Mouse (Mus musculus) right cerebral cortex, postnatal 10 days (tissue): Measurements from ENCODE around the gene Scd4.

Experiments
- DNase-seq, 2 experiments: peaks; one replicate each; pipeline ENCODE4 v3.0.0; 2021; ENCODE audit warnings: low spot score in 2 of 2

Gene Scd4

DNA sequence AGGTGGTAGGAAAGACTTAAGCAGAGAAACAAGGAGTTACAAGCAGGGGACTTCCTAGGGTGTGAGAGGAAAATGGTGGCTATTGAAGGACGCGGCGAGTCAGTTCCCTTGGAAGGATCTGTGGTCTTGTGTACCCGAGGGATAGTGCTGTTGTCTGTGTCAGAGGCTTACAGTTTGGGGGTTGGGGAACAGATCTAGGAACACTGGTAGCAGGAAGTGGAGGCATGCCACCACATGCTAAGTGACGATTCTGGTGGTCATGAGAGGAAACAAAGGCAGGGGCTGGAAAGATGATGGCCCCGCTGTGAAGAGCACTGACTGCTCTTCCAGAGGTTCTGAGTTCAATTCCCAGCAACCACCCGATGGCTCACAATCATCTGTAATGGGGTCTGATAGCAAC lies 32.4 kb upstream of the Scd4 start:
- peak in 1 of 2 experiments; percentile 25 for DNase-seq

DNA sequence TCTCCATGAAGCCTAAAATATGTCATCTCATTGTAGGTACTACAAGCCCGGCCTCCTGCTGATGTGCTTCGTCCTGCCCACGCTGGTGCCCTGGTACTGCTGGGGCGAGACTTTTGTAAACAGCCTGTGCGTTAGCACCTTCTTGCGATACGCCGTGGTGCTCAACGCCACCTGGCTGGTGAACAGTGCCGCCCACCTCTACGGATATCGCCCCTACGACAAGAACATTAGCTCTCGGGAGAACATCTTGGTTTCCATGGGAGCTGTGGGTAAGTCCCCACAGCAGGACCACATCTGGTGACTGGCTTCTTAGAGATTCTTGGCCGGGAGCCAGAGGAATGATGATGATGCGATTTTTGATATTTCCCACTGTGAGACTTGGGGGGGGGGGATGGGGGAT lies 31.7 kb upstream of the Scd4 start:
- DNase-seq = peak in 1 of 2 experiments; percentile 53

DNA sequence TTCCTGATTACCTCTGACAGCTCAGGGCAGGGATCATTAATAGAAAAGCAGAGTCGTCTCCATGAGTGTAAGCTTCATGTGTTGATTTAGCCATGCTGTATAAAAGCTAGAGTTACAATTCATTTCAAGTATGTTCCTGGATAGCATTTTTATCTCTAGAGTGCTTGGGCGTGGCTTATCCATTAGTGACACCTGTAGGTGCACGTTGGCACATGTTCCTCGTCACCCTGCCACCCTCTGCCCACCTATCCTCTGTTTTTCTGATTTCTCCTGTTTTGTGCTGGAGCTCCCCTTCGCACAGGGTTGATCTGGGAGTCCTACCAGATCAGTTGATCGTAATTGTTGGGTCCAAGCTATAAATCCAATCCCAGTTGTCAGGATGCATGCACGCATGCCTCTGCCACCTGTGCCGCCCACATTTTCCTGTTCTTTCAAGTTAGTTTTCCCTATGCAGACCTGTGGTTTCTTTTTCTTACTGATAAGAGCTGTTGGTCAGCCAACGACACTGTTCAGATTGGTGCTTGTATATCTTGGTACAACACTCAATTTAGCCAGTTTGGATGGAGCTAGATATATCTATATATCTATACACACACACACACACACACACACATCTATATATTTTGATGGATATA lies 31.1 kb upstream of the Scd4 start:
- DNase-seq = peak in 1 of 2 experiments; percentile 20

DNA sequence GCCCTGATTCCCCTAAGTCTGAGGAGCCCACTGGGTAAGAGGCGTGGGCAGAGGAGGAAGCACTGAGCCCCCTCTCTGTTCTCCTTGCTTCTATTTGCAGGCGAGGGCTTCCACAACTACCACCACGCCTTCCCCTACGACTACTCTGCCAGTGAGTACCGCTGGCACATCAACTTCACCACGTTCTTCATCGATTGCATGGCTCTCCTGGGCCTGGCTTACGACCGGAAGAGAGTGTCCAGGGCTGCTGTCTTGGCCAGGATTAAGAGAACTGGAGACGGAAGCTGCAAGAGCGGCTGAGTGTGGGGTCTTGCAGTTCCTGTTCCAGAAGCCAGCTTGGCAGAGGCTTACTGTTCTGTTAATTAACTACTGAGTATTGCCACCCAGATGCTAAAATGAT lies 30.0 kb upstream of the Scd4 start:
- peak; percentile 60 to 68 for DNase-seq

DNA sequence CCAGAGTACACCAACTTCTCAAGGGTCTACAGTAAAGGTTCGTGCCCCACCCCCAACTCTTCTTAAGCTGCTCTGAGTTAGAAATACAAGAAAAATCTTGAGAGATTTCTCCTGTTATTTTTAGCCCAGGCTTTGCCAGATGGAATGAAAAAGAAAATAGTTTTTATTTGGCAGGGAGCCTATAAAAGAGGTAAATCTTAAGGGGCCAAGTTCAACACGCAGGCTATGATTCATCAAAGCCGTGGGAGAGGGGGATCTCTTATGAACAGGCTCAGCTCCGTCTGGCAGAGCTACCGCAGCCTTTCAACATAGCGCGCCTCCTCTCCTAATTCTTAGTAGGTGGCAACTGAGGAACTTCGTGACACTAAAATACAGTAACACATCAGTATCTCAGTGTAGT lies 29.4 kb upstream of the Scd4 start:
- peak in 1 of 2 experiments; percentile 63 for DNase-seq

DNA sequence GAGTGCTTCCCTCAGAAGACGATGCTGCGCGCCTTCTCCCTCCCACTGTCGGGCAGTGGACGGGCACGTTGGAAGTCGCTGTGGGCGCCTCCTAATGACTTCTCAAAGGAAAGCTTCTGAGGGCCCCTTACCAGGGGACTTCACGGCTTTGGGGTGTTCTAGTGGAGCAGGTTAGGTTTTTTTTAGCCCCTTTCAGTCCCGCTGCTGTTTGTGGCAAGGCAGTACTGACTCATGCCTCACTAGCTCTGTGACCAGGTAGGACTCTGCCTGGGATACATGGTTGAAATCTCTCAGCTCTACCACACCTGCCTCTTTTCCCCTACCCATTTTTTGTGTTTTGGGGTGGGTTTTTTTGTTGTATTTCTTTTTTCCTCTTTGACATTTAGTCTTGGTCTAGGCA lies 28.5 kb upstream of the Scd4 start:
- peak in 1 of 2 experiments; percentile 27 for DNase-seq

DNA sequence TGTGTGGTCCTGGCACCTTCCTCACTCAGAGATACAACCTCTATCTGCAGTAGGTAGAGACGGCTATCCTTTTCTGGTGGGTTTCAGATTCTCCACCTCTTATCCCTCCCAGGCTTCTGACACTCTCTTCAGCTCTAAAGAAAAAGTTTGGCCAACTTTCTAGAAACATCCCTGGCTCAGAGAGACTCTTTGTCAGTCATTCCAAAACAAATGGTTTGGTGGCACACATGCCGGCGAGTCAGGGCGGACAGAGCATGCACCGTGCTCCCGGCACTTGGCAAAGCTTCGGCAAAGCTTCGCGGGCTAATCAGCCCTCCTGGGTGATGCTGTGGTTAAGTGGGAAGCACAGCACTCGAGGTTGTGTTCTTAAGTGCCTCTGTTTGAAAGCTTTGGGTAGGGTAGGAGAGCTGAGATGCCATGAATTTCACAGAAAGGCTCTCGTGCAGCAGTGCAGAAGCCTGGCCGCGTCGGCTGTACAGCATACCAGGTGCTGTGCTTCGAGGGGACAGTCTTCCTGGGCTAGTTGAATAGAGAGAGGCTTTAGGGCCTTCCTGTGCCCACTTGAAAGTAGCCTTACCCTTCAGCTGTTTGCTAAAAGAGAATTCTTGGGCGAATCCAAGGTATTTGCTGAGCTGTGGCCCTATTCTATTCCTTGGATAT lies 27.9 kb upstream of the Scd4 start:
- DNase-seq = peak in 1 of 2 experiments; percentile 24

DNA sequence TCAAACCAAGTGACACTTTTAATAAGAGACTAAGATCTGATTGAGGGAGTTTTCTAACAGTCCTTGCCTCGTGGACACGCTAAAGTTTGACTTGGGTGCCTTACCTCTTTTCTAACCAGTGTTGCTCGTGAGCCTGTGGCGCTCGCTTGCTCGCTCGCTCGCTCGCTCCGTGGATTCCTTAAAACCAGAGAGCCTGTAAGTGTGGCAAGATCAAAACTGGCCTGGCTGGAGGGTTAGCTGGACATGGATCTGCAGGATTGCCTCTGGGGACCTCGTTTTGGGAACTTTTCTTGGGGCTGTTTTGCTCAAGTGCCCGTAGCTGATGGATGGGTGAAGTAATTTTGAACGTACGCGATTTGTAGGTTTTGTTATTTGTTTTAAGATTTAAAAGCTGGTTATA lies 27.2 kb upstream of the Scd4 start:
- peak in 1 of 2 experiments; percentile 19 for DNase-seq

DNA sequence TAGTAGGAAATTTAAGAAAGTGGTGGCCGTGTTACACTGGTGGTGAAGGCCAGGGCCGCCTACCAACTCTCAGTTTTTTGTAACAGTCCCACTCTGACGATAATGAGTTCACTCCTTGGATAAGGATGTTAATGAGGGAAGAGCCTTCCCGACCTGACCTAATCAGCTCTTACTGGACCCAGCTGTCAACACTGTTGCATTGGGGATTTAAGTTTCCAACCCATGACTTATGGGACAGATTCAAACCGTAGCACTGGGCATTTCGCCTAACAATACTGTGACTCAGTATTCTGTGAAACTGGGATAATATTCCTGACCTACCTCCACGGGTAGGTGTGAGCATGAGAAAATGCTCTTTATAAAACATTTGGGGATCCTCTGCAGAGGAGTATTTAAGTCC lies 26.7 kb upstream of the Scd4 start:
- peak in 1 of 2 experiments; percentile 23 for DNase-seq

DNA sequence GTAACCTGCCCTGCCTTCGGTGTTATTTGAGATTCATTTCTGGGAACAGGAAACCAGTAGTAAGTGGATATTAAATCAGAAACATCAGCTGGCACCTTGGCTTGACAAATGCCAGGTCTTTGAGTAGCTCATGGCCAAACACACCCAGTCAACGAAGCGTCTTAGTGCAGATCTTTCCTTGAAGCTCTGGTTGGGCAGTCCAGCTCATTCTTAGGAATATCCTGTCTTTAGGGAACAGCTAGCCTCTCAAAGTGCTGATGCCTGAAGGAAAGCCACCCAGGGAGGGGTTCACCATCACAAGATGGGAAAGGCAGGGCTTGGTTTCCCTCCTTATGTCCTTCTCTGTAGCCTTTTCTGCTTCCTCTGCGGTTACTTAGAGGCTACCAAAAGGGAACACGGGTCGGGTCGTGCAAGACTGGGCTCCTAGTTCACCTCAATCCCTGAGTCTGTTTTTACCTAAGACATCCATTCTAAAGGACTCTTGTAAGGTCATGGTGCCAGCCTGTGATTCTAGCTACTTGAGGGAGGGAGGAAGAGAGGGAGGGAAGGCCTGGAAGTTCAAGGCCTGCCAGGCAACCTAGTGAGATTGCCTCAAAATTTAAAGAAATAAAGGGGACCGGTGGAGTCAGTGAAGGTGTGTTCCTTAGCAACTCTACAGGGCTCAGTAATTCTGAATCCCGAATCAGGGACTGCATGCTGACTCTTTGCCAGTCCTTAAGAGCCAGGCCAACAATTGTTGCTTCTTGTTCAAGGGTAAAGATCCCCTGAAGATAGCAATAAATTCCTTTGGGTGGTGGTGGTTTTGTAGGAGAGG lies 25.6 kb upstream of the Scd4 start:
- DNase-seq = peak in 1 of 2 experiments; percentile 19

DNA sequence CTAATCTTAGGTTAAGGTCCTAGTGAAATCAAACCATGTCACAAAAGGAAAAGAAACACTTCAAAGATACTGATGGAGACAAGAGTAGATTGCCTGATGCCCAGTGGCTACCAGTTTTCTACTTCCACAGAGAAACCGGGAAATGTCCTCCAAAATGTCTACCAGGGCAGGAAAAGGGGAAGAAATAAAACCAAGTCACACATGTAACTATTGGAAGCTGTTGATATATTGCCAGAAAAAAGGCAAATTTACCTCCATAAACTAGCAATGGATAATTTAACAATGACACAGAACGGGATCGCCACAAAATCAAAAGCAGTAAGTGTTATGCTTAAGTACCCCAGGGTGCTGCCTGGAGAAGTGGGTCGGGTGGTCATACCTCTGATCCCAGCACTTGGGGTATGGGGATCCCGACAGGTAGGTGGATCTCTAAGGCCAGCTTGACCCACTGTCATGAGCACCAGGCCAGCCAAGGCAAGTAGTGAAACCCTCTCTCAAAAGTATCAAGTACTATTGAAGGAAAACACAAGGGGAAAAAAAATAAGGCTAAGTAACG lies 24.9 kb upstream of the Scd4 start:
- DNase-seq = peak in 1 of 2 experiments; percentile 24

DNA sequence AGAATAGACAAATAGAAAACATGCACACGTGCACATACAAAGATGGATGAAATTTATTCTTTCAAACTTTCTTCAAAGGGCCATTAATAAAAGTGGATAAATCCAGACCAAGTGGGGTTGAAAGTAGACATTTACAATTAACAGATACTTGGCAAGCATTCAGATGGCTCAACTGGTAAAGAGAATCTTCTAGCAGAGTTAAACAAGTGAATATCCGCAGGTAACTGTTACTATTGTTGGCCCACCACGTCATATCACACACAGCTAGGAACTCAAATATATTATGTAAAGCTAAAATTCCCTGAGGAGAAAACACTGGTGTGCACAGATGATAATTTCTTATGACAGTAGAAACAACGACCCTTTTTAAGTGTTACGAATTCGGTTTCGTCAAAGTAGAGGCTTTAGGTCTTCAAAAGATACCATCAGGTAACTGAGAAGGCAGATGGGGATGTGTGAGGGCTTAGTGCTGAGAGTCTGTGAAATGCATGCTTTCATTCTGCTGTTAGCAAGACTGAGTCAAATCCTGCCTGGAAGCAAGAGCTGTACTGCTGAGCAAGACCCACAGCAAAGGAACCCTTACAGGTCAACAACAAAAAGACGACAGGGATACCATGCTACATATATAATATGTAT lies 24.2 kb upstream of the Scd4 start:
- DNase-seq = peak in 1 of 2 experiments; percentile 19

DNA sequence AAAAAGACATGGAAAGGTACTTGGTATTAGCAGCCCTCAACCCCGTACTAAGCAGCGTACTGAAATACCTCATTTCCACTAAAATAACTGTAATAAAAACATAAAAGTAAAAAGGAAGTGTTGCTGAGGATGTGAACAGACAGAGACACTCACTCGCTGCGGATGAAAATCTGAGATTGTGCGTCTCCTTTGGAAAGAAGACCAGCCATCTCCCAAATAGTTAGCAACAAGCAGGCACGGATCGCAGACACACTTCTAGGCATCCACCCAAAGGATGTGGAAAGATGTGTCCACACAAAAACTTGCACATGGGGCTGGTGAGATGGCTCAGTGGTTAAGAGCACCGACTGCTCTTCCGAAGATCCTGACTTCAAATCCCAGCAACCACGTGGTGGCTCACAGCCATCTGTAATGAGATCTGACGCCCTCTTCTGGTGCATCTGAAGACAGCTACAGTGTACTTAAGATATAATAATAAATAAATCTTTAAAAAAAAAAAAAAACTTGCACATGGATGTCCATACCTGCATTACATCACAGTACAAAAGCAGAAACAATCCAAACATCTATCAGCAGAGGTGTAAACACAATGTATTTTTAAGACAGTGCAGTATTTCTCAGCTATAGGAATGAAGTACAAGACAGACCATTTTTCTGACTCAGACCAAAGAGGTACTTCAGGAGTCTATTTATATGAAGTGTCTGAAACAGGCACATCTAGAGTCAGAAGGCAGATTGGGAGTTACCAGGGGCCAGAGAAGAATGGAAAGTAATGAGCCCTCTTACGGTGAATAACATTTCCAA lies 23.3 kb upstream of the Scd4 start:
- DNase-seq = peak in 1 of 2 experiments; percentile 24

DNA sequence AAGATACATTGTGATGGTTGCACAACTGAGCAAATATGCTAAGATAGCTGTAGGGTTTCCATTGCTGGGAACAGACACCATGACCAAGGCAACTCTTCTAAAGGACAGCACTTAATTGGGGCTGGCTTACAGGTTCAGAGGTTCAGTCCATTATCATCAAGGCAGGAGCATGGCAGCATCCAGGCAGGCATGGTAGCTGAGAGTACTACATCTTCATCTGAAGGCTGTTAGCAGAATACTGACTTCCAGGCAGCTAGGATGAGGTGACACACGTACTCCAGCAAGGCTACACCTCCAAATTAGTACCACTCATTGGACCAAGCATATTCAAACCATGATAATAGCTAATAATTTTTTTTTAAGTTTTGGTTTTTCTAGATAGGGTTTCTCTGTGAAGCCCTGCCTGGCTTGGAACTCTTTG lies 22.7 kb upstream of the Scd4 start:
- peak in 1 of 2 experiments; percentile 12 for DNase-seq

DNA sequence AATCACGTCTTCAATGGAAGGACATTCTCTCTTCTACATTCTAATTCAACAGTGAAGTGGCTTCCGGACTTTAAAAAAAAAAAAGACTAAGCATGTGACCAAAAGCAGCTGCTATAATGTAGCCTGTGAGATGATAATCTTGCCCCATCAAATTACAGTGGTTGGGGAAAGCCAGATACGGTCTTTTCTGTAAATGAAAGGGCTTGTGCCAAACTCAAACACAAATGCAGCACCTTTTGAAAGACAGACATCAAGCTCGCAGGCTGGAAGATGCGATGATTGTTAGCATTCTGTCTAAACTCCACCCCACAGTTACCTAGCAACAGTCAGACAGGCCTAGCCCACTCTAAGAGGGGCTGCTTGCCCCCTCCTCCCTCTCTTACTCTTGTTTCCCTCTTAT lies 22.1 kb upstream of the Scd4 start:
- DNase-seq = no peak

DNA sequence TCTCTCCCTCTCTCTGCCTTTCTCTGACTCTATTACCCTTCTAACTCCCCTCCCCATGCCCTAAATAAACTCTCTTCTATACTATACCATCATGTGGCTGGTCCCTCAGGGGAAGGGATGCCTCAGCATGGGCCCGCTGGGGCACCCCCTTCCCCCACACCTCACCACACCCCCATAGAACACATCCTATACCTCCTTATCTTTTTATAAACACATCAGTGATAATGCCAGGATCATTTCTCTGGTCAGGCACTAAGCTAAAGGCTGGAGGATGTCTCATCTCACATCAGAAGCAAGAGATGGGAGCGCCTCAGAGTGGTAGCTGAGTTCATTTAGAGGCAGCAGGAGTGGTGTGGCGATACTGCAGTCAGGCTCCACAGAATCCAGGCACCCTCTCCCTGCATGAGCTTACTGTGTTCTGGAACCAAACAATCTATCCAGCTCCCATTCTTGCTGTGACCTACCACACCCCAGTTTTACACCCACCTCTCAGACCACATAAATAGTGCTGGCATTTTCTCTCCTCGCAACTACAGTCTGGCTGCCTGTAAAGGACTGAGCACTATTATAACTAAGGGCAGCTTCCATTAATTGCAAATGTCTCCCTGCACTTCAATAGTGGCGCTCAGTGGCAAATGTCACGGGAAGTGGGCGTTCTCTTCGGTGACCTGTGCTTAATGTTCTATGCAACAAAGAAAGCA lies 21.4 kb upstream of the Scd4 start:
- peak in 1 of 2 experiments; percentile 18 for DNase-seq

DNA sequence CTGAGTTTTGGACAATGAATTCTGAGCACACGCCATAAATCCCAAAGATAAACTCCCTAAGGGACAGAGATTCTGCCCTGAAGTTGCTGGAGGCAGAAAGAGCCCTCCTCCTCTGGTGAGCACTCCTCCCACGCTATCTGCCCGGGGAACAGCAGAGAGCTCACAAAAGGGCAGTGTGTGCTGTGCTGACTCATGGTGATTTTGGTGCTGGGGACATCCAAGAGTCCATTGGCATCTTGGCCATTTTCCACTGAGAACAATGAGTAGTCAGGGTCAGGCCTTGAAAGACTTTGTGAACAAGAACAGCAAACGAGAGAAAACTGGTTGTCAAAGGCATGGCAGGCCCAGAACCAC lies 20.9 kb upstream of the Scd4 start:
- DNase-seq = peak in 1 of 2 experiments; percentile 52

DNA sequence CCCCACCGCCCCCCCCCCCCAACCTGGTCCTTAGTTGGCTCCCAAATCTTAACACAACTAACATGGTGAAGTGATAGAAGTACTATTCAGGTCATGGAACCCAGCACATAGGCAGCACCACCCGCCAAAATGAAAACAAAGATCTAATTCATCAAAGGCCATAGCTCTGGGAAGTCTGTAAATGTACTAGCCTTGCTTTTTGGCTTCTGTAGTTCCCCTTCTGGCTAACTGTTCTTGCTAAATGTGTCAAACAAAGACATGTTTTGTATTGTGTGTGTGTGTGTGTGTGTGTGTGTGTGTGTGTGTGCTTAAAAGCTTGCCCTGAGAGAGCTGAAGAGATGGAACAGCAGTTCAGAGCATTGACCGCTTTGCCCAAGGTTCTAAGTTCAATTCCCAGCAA lies 19.8 kb upstream of the Scd4 start:
- peak in 1 of 2 experiments; percentile 22 for DNase-seq

DNA sequence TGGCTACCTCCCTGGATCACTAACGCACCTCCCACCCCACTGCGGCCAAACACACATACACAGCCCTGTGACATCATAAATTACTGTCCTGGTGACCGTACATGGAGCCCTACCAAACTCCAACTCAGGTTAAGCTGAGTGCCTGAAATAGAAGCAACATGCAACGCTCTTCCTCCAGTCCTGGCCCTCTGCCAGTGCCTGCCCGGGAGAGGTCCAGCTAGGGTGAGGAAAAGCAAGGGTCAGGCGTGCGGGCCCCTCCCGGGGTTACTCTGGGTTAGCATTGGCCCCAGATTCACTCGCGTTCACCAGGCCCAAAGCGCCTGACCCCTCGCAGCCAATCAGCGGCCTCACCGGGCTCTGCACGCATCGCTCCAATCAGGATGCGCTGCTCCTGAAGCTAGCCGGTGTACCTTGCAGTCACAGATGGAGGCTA lies 18.5 kb upstream of the Scd4 start:
- peak; percentile 87 to 90 for DNase-seq

DNA sequence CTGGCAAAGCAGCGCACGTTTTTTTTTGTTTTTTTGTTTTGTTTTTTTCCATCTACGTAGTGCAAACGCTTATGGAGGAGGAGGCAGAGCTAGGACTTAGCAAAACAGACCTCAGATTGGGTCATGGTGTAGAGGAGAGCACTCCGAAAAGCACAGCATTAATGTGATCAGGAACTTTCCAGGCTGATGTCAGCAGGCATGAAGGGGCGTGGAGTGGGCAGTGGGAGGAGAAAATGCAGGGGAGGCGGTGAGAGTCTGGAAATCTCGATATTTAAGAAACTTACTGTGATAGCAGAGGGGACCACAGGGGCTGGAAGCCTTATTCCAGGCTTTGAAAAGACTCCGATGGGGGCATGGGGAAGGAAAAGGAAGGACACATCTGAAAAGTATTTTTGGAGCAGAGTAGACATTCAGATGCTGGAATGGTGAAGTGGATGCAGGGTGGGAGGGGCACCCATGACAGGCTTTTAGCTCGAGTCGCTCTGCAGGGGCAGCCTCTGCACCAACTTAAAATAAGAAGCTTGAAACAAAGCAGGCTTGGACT lies 17.9 kb upstream of the Scd4 start:
- peak in 1 of 2 experiments; percentile 49 for DNase-seq
